In the genomic region with DNA sequence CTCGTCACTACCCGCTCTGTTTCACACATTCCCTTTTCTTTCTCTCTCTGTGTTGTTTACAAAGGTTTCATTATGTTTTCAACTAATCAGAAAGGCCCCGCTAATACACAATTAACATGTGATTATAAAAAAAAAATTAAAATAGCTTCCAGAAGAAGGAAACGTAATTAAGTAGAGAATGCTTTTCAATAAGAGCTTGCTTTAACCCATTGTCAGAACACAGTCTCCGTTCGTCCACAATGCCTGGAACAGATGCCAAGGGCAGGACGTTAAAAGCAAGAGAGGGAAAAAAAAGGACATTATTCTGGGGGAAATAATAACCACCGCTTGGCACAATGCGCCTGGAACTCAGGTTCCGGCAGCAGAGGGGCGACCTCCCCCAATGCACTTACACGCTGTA, we compare ENCODE assay signal across 15 mouse cellular contexts.
DNase-seq lines count a peak whose midpoint lies in the region; ATAC-seq and TF ChIP-seq lines count a peak whose summit lies in the region.
"Had no signal": no experiment of that assay in that cellular context is flagged by ENCODE, and none has a peak within 500 bp of the region (broad histone marks: within the 10 kb centered on the region; RNA-seq: fewer than 3 reads in every experiment).

No protein-coding gene starts in this region.

- no peaks in the 10 kb centered on the region for H3K27me3 ChIP-seq in midbrain, embryonic 11.5 days (ENCODE audit: control insufficient read depth, insufficient read depth, low read length)
- no peaks in the 10 kb centered on the region for H3K27me3 ChIP-seq in midbrain, postnatal 0 days (ENCODE audit: insufficient read depth, low read length)
- no peaks in the 10 kb centered on the region for H3K27me3 ChIP-seq in embryonic facial prominence, embryonic 14.5 days (replicated peaks; ENCODE audit: control insufficient read depth, insufficient read depth, low read length)
- H3K27me3 ChIP-seq in forebrain, embryonic 11.5 days (ENCODE audit: control insufficient read depth, insufficient read depth, low read length), result no peaks in the 10 kb centered on the region
- no peaks in the 10 kb centered on the region for H3K27me3 ChIP-seq in hindbrain, embryonic 15.5 days
- H3K27me3 ChIP-seq: kidney, embryonic 15.5 days; limb, embryonic 15.5 days had no signal

- no peaks in the 10 kb centered on the region for H3K36me3 ChIP-seq in midbrain, embryonic 11.5 days (ENCODE audit: control insufficient read depth, insufficient read depth, low read length)
- H3K36me3 ChIP-seq in midbrain, postnatal 0 days (ENCODE audit: insufficient read depth, low read length), result no peaks in the 10 kb centered on the region
- H3K36me3 ChIP-seq in embryonic facial prominence, embryonic 14.5 days (ENCODE audit: control insufficient read depth, insufficient read depth, low read length), result no peaks in the 10 kb centered on the region
- H3K36me3 ChIP-seq in forebrain, embryonic 11.5 days (ENCODE audit: control insufficient read depth, insufficient read depth, low read length), result no peaks in the 10 kb centered on the region
- H3K36me3 ChIP-seq in hindbrain, embryonic 15.5 days, result no peaks in the 10 kb centered on the region
- H3K36me3 ChIP-seq: kidney, embryonic 15.5 days; limb, embryonic 15.5 days had no signal

- H3K9me3 ChIP-seq in midbrain, embryonic 11.5 days (ENCODE audit: control insufficient read depth, low read length), result no peaks in the 10 kb centered on the region
- no peaks in the 10 kb centered on the region for H3K9me3 ChIP-seq in midbrain, postnatal 0 days (ENCODE audit: low read length)
- H3K9me3 ChIP-seq in embryonic facial prominence, embryonic 14.5 days (ENCODE audit: control insufficient read depth, low read length), result no peaks in the 10 kb centered on the region
- H3K9me3 ChIP-seq in forebrain, embryonic 11.5 days (ENCODE audit: control insufficient read depth, low read length), result no peaks in the 10 kb centered on the region
- no peaks in the 10 kb centered on the region for H3K9me3 ChIP-seq in hindbrain, embryonic 15.5 days
- H3K9me3 ChIP-seq: kidney, embryonic 15.5 days; limb, embryonic 15.5 days had no signal

- DNase-seq in midbrain, embryonic 11.5 days (ENCODE audit: low spot score, missing footprints), result no peak
- no peak for DNase-seq in midbrain, postnatal 0 days (ENCODE audit: low spot score)
- DNase-seq in embryonic facial prominence, embryonic 14.5 days (ENCODE audit: low spot score), result no peak
- no peak for DNase-seq in forebrain, embryonic 11.5 days (ENCODE audit: low spot score)
- no peak for DNase-seq in testis, postnatal 14 days (ENCODE audit: low spot score)
- no peak for DNase-seq in urinary bladder, adult 2 months (ENCODE audit: low spot score)
- DNase-seq: cerebellum, adult 9-10 months; heart, postnatal 36 days; lung, postnatal 10 days; right cerebral cortex, postnatal 25 days; thymus, postnatal 36 days had no signal

- H3K27ac ChIP-seq in midbrain, embryonic 11.5 days (ENCODE audit: low read depth, low read length), result peak overlapping the region; percentile 32
- no peak overlapping the region for H3K27ac ChIP-seq in midbrain, postnatal 0 days (ENCODE audit: low read depth, low read length)
- H3K27ac ChIP-seq in embryonic facial prominence, embryonic 14.5 days (replicated peaks; ENCODE audit: low read depth, low read length), result peak overlapping the region; percentile 77; the same call in 1 of the 2 replicates
- H3K27ac ChIP-seq in forebrain, embryonic 11.5 days (ENCODE audit: low read depth, low read length), result peak overlapping the region; percentile 64; the same call in 1 of the 2 replicates
- H3K27ac ChIP-seq in hindbrain, embryonic 15.5 days (replicated peaks), result 0 out of 2 replicates have a peak overlapping the region, but pooled peaks have one; percentile 11

- no peak overlapping the region for H3K9ac ChIP-seq in midbrain, embryonic 11.5 days (ENCODE audit: low read length)
- no peak overlapping the region for H3K9ac ChIP-seq in midbrain, postnatal 0 days (replicated peaks; ENCODE audit: low read length, poor library complexity, severe bottlenecking)
- H3K9ac ChIP-seq in embryonic facial prominence, embryonic 14.5 days (ENCODE audit: low read depth, low read length), result no peak overlapping the region
- H3K9ac ChIP-seq in forebrain, embryonic 11.5 days (ENCODE audit: low read length), result no peak overlapping the region
- H3K9ac ChIP-seq in hindbrain, embryonic 15.5 days, result no peak overlapping the region
- H3K9ac ChIP-seq: limb, embryonic 15.5 days had no signal

- no peak for TF ChIP-seq CTCF in midbrain, postnatal 0 days (IDR thresholded peaks at IDR 0.05)

- 70% methylated on average over 12 of the region's 12 CpGs for WGBS in midbrain, embryonic 11.5 days
- WGBS in midbrain, postnatal 0 days, result 47% methylated on average over 12 of the region's 12 CpGs
- 62% methylated on average over 12 of the region's 12 CpGs for WGBS in embryonic facial prominence, embryonic 14.5 days
- WGBS in forebrain, embryonic 11.5 days, result 26% methylated on average over 12 of the region's 12 CpGs
- WGBS in hindbrain, embryonic 15.5 days, result 31% methylated on average over 12 of the region's 12 CpGs

- no peak for ATAC-seq in midbrain, embryonic 11.5 days (ENCODE audit: low FRiP score)
- ATAC-seq in midbrain, postnatal 0 days (ENCODE audit: low FRiP score), result no peak
- no peak for ATAC-seq in embryonic facial prominence, embryonic 14.5 days (ENCODE audit: low read depth)
- no peak for ATAC-seq in forebrain, embryonic 11.5 days (replicated peaks; ENCODE audit: low FRiP score)
- ATAC-seq in hindbrain, embryonic 15.5 days (ENCODE audit: low FRiP score, low read depth), result no peak
- ATAC-seq: intestine, embryonic 16.5 days had no signal

- H3K4me1 ChIP-seq in midbrain, embryonic 11.5 days (ENCODE audit: control insufficient read depth, insufficient read depth, low read length), result peaks cover 36% of the 10 kb centered on the region
- H3K4me1 ChIP-seq in midbrain, postnatal 0 days (ENCODE audit: insufficient read depth, low read length), result peaks cover 38% of the 10 kb centered on the region
- H3K4me1 ChIP-seq in embryonic facial prominence, embryonic 14.5 days (ENCODE audit: control insufficient read depth, insufficient read depth, low read length), result peaks cover 54% of the 10 kb centered on the region
- H3K4me1 ChIP-seq in forebrain, embryonic 11.5 days (replicated peaks; ENCODE audit: control insufficient read depth, insufficient read depth, low read length), result peaks cover 44% of the 10 kb centered on the region
- peaks cover 82% of the 10 kb centered on the region for H3K4me1 ChIP-seq in hindbrain, embryonic 15.5 days (replicated peaks)

- no peak overlapping the region for H3K4me2 ChIP-seq in midbrain, embryonic 11.5 days
- no peak overlapping the region for H3K4me2 ChIP-seq in midbrain, postnatal 0 days (ENCODE audit: low read depth, low read length, poor library complexity, severe bottlenecking)
- H3K4me2 ChIP-seq in embryonic facial prominence, embryonic 14.5 days (ENCODE audit: low read depth, low read length), result no peak overlapping the region
- H3K4me2 ChIP-seq in forebrain, embryonic 11.5 days (ENCODE audit: low read depth, low read length, severe bottlenecking), result peak overlapping the region; percentile 15; the same call in 1 of the 2 replicates
- no peak overlapping the region for H3K4me2 ChIP-seq in hindbrain, embryonic 15.5 days
- H3K4me2 ChIP-seq: kidney, embryonic 15.5 days had no signal

- no peak overlapping the region for H3K4me3 ChIP-seq in midbrain, embryonic 11.5 days (ENCODE audit: low read depth, low read length)
- no peak overlapping the region for H3K4me3 ChIP-seq in midbrain, postnatal 0 days (ENCODE audit: low read depth, low read length)
- H3K4me3 ChIP-seq in embryonic facial prominence, embryonic 14.5 days (ENCODE audit: low read depth, low read length), result no peak overlapping the region
- H3K4me3 ChIP-seq in forebrain, embryonic 11.5 days (ENCODE audit: low read depth, low read length), result no peak overlapping the region
- no peak overlapping the region for H3K4me3 ChIP-seq in hindbrain, embryonic 15.5 days
- H3K4me3 ChIP-seq: kidney, embryonic 15.5 days; limb, embryonic 15.5 days had no signal
